Mouse (Mus musculus) forebrain, postnatal 0 days (tissue): ENCODE measurements around the gene Cct8. TPM values are rescaled to one million over a fixed set of nuclear protein-coding genes. Genes with fewer than 3 reads are reported as not detected.

Source experiments
- ATAC-seq: fragments of 200-750 bp; cut with Nextera tagmentation; 2 replicates; pipeline ENCODE4 v1.8.0; 2017; ENCODE audit warnings: mild to moderate bottlenecking, moderate library complexity
- DNase-seq: peaks from one replicate; pipeline ENCODE4 v3.0.0-alpha.2; 2015
- H3K27ac ChIP-seq: fragments of 300-500 bp; sonication (generic); 2 replicates; pipeline ENCODE4 v1.5.1; 2014; ENCODE audit warnings: low read depth, mild to moderate bottlenecking, antibody characterized with exemption, low read length, moderate library complexity, mixed read lengths
- H3K27me3 ChIP-seq: fragments of 300-500 bp; sonication (generic); 2 replicates; pipeline ENCODE4 v1.6.1; 2014; ENCODE audit warnings: mild to moderate bottlenecking, low read length, mixed read lengths; ENCODE audit not compliant: insufficient read depth
- H3K36me3 ChIP-seq: fragments of 300-500 bp; sonication (generic); 2 replicates; pipeline ENCODE4 v1.6.1; 2014; ENCODE audit warnings: mild to moderate bottlenecking, moderate library complexity; ENCODE audit not compliant: insufficient read depth
- H3K4me1 ChIP-seq: fragments of 300-500 bp; sonication (generic); 2 replicates; pipeline ENCODE4 v1.6.1; 2014; ENCODE audit warnings: antibody characterized with exemption; ENCODE audit not compliant: insufficient read depth
- H3K4me2 ChIP-seq: fragments of 300-500 bp; sonication (generic); 2 replicates; pipeline ENCODE4 v1.6.1; 2014; ENCODE audit warnings: low read depth, mild to moderate bottlenecking, moderate library complexity
- H3K4me3 ChIP-seq: fragments of 300-500 bp; sonication (generic); 2 replicates; pipeline ENCODE4 v1.5.1; 2014; ENCODE audit warnings: low read depth, low read length, mixed read lengths
- H3K9ac ChIP-seq: fragments of 300-500 bp; sonication (generic); 2 replicates; pipeline ENCODE4 v1.6.1; 2014; ENCODE audit warnings: mild to moderate bottlenecking
- H3K9me3 ChIP-seq: fragments of 300-500 bp; sonication (generic); 2 replicates; pipeline ENCODE4 v1.6.1; 2016; ENCODE audit warnings: low read length
- CTCF ChIP-seq: sonication (generic); IDR thresholded peaks from 2 replicates; pipeline ENCODE4 v1.5.1; 2016; ENCODE audit warnings: antibody characterized with exemption, control low read depth, low read depth
- WGBS: fragments of 180-500 bp; shearing (Covaris S2); extraction: QIAGEN DNeasy Blood & Tissue Kit; methylation state at CpG from one replicate; pipeline ENCODE4 v1.1.7; 2014; 5-methylcytosine and 5-hydroxymethylcytosine counted together
- polyA plus RNA-seq: library from polyadenylated mRNA; unstranded; fragments of >200 nt; fragmentation: Nextera tagmentation; extraction: Ambion mirVana; gene quantifications from 2 replicates; pipeline ENCODE4 v1.2.1, GENCODE M21; 2015
- total RNA-seq: library from RNA; depleted of rRNA; stranded (reverse); fragments of >200 nt; gene quantifications from 2 replicates; pipeline ENCODE4 v1.2.3, GENCODE M21; 2014

Gene Cct8
- total and polyA plus RNA-seq, 2 experiments from 2014 or later, result 211 to 371 TPM

- no peak for ATAC-seq
- 96% methylated on average over 3 of the region's 3 CpGs for WGBS
- Histone ChIP-seq H3K36me3 (no peaks in the 10 kb centered on the region), H3K9ac (no peak overlapping the region), H3K4me3 (no peak overlapping the region), H3K9me3 (no peaks in the 10 kb centered on the region), H3K27me3 (no peaks in the 10 kb centered on the region), H3K4me1 (peaks cover 7% of the 10 kb centered on the region; the same call in 1 of the 2 replicates), H3K27ac (no peak overlapping the region), H3K4me2 (no peak overlapping the region)
- no peak for TF ChIP-seq CTCF
- DNase-seq, result no peak
Measured at GRCm38 (mm10) chr16:87445528-87445927, 50.1 kb downstream of the Cct8 start.

GRCm38 (mm10) chr16:87445110-87445509 is 50.6 kb downstream of the Cct8 start:
- TF ChIP-seq CTCF, result no peak
- no peak overlapping the region for H3K27ac ChIP-seq
- H3K9ac ChIP-seq, result no peak overlapping the region
- H3K4me2 ChIP-seq, result no peak overlapping the region
- ATAC-seq, result no peak
- no peaks in the 10 kb centered on the region for H3K9me3 ChIP-seq
- no peak overlapping the region for H3K4me3 ChIP-seq
- DNase-seq, result no peak
- peaks cover 7% of the 10 kb centered on the region; the same call in 1 of the 2 replicates for H3K4me1 ChIP-seq
- H3K36me3 ChIP-seq, result no peaks in the 10 kb centered on the region
- no peaks in the 10 kb centered on the region for H3K27me3 ChIP-seq

GRCm38 (mm10) chr16:87444071-87444470 is 51.6 kb downstream of the Cct8 start:
- 66% methylated on average over 1 of the region's 1 CpGs for WGBS
- no peaks in the 10 kb centered on the region for H3K36me3 ChIP-seq

GRCm38 (mm10) chr16:87443245-87443644 is 52.4 kb downstream of the Cct8 start:
- Histone ChIP-seq H3K4me1 (peaks cover 7% of the 10 kb centered on the region; the same call in 1 of the 2 replicates), H3K4me3 (no peak overlapping the region), H3K9me3 (no peaks in the 10 kb centered on the region), H3K27ac (no peak overlapping the region), H3K27me3 (no peaks in the 10 kb centered on the region), H3K36me3 (no peaks in the 10 kb centered on the region), H3K4me2 (no peak overlapping the region), H3K9ac (no peak overlapping the region)
- ATAC-seq (no peak), DNase-seq (no peak)
- TF ChIP-seq CTCF, result no peak

More at GRCm38 (mm10) chr16:87444071-87444470, 51.6 kb downstream of the Cct8 start:
- TF ChIP-seq CTCF, result no peak
- Histone ChIP-seq H3K27me3 (no peaks in the 10 kb centered on the region), H3K9ac (no peak overlapping the region), H3K4me3 (no peak overlapping the region), H3K9me3 (no peaks in the 10 kb centered on the region), H3K4me1 (peaks cover 7% of the 10 kb centered on the region; the same call in 1 of the 2 replicates), H3K4me2 (no peak overlapping the region), H3K27ac (no peak overlapping the region)
- ATAC-seq (no peak), DNase-seq (no peak)

GRCm38 (mm10) chr16:87442291-87442690 is 53.4 kb downstream of the Cct8 start:
- Histone ChIP-seq H3K9ac (no peak overlapping the region), H3K9me3 (no peaks in the 10 kb centered on the region), H3K36me3 (no peaks in the 10 kb centered on the region), H3K27ac (no peak overlapping the region), H3K27me3 (no peaks in the 10 kb centered on the region), H3K4me1 (peaks cover 7% of the 10 kb centered on the region; the same call in 1 of the 2 replicates), H3K4me3 (no peak overlapping the region), H3K4me2 (no peak overlapping the region)
- WGBS, result 48% methylated on average over 5 of the region's 5 CpGs
- no peak for TF ChIP-seq CTCF
- ATAC-seq (no peak), DNase-seq (no peak)

GRCm38 (mm10) chr16:87441089-87441488 is 54.6 kb downstream of the Cct8 start:
- peak overlapping the region; percentile 90; the same call in 1 of the 2 replicates for H3K9ac ChIP-seq
- ATAC-seq, result no peak
- H3K4me3 ChIP-seq, result peak overlapping the region; percentile 72
- peak overlapping the region; percentile 54 for H3K4me2 ChIP-seq
- TF ChIP-seq CTCF, result peak; percentile 59
- DNase-seq, result peak; percentile 10
- no peaks in the 10 kb centered on the region for H3K27me3 ChIP-seq
- no peaks in the 10 kb centered on the region for H3K36me3 ChIP-seq
- no peaks in the 10 kb centered on the region for H3K9me3 ChIP-seq
- 24% methylated on average over 9 of the region's 9 CpGs for WGBS
- peaks cover 7% of the 10 kb centered on the region; the same call in 1 of the 2 replicates for H3K4me1 ChIP-seq
- H3K27ac ChIP-seq, result peak overlapping the region; percentile 94; the same call in 1 of the 2 replicates

- H3K4me2 ChIP-seq, result peak within 1 kb of the TSS; percentile 54
- WGBS, result under 1% methylated on average over 38 of the region's 38 CpGs
- peak within 1 kb of the TSS; percentile 94 for H3K27ac ChIP-seq
Measured at GRCm38 (mm10) chr16:87440184-87440686, 55.4 kb downstream of the Cct8 start, which contains the start of gene Rwdd2b. Gene Rwdd2b (minus strand): TSS chr16:87440573.

More at GRCm38 (mm10) chr16:87440184-87440686, 55.4 kb downstream of the Cct8 start, which contains the start of gene Rwdd2b:
- peak within 1 kb of the TSS; percentile 90 for H3K9ac ChIP-seq
- no peaks in the 10 kb centered on the region for H3K27me3 ChIP-seq
- H3K9me3 ChIP-seq, result no peaks in the 10 kb centered on the region
- peak; percentile 96 for DNase-seq
- peaks cover 7% of the 10 kb centered on the region; the same call in 1 of the 2 replicates for H3K4me1 ChIP-seq
- ATAC-seq, result peak; percentile 98
- no peak for TF ChIP-seq CTCF
- H3K4me3 ChIP-seq, result peak within 1 kb of the TSS; percentile 72
- no peaks in the 10 kb centered on the region for H3K36me3 ChIP-seq
